Mouse (Mus musculus) kidney, adult 2 months (tissue): Measurements from ENCODE around the gene Kcnip2. TPM values are rescaled to one million over a fixed set of nuclear protein-coding genes. Genes with fewer than 3 reads are reported as not detected.

Source experiments
- DNase-seq: peaks from one replicate; pipeline ENCODE4 v3.0.0; 2021
- H3K27ac ChIP-seq: fragments of 200-500 bp; 2 replicates; pipeline ENCODE4 v1.5.1; 2012; ENCODE audit warnings: low read depth, low read length, control low read depth, inconsistent platforms; ENCODE audit not compliant: insufficient read depth
- H3K27me3 ChIP-seq: fragments of 200-500 bp; replicated peaks from 2 replicates; pipeline ENCODE4 v1.6.1; 2012; ENCODE audit warnings: mild to moderate bottlenecking, moderate library complexity, low read length, inconsistent platforms; ENCODE audit not compliant: control insufficient read depth, insufficient read depth
- H3K36me3 ChIP-seq: fragments of 200-500 bp; 2 replicates; pipeline ENCODE4 v1.6.1; 2012; ENCODE audit warnings: mild to moderate bottlenecking, moderate library complexity, low read length, inconsistent platforms; ENCODE audit not compliant: control insufficient read depth, insufficient read depth
- H3K4me1 ChIP-seq: fragments of 200-500 bp; 2 replicates; pipeline ENCODE4 v1.6.1; 2011; ENCODE audit warnings: low read length; ENCODE audit not compliant: control insufficient read depth, insufficient read depth
- H3K4me3 ChIP-seq: fragments of 200-500 bp; 2 replicates; pipeline ENCODE4 v1.5.1; 2011; ENCODE audit warnings: mild to moderate bottlenecking, low read depth, low read length, control low read depth; ENCODE audit not compliant: insufficient read depth
- CTCF ChIP-seq: fragments of 200-500 bp; conservative IDR thresholded peaks from 2 replicates; pipeline ENCODE4 v1.5.1; 2011; ENCODE audit warnings: low read depth, mild to moderate bottlenecking, control low read depth, low read length, moderate library complexity, mixed read lengths; ENCODE audit not compliant: insufficient read depth, insufficient read length
- POLR2A ChIP-seq: fragments of 200-500 bp; IDR thresholded peaks from one replicate; pipeline ENCODE4 v1.6.1; 2011; ENCODE audit warnings: low read depth, low read length, control low read depth
- WGBS: fragments of 180-500 bp; shearing (Covaris S2); methylation state at CpG from one replicate; pipeline ENCODE4 v1.1.7; 2018; 5-methylcytosine and 5-hydroxymethylcytosine counted together
- polyA plus RNA-seq: library from polyadenylated mRNA; depleted of rRNA; stranded (reverse); fragments of >200 nt; gene quantifications from 2 replicates; pipeline ENCODE4 v1.2.3, GENCODE M21; 2012; rRNA removed

The Kcnip2 gene
- 9.2 and 9.4 TPM in 2 replicates for polyA plus RNA-seq

DNA sequence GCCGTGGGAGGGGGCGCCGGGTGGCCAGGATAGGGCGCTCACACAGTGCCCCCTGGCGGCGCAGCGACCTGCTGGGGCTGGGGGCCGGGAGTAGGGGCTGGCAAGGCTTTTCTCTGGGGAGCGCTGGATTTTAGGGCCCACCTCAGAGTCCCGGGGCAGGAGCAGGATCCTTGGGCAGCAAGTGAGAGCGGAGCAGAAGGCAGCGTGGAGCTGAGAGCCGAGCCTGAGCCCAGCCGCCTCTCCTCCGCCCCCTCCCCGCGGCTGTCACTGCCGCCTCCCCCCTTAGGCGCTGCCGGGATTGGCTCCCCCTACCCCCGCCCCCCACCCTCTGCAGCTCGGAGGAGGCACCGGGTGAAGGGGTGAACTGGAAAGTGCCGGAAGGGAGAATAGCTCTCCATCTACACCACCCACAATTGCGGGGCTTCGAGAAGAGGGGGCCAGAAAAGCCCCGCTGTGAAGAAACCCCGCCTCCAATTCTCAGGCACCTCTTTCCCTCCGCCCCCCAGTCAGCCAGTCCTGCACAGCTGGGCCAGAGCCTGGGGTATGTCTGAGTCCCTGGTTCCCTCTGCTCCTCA lies at the start of gene Kcnip2:
Gene Kcnip2, minus strand, starts transcription at position 231 of the 575 bp plus-strand sequence.
- 3% methylated on average over 29 of the region's 29 CpGs for WGBS
- H3K27me3 ChIP-seq, result no peaks in the 10 kb centered on the region
- H3K4me3 ChIP-seq, result no peak within 1 kb of the TSS
- TF ChIP-seq CTCF (no peak), POLR2A (no peak)
- no peak for DNase-seq
- peak within 1 kb of the TSS; percentile 42 for H3K27ac ChIP-seq
- no peaks in the 10 kb centered on the region for H3K36me3 ChIP-seq
- H3K4me1 ChIP-seq, result peaks cover 16% of the 10 kb centered on the region; the same call in 1 of the 2 replicates

DNA sequence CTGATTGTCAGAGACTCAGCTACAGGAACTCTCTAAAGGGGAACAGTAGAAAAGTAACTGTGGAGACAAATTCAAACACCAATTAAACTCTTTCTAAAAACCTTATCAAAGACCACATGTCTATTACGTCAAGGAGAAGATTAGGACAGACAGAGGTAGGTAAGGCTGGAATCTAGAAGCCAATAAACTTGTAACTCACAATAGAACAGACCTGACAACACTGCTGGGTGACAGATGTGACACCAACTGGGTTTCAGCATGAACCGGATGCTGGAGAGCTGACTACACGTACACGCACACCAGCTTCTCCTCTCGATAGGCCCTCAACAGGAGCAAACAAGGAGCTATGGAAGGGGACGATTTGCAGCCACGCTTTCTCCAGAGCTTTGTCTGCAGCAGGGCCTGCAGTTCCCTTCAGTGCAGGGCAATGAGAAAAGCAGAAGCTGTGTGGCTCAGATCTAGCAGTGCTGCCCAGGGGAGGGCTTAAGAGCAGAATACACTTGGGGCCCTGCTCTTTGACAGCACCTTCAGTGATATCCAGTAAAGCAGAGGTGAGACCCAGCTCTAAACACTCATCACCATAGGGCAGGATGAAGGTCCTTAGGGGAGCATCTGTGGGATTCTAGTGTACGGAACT lies 39.5 kb upstream of the Kcnip2 start:
- Histone ChIP-seq H3K27ac (no peak overlapping the region), H3K27me3 (no peaks in the 10 kb centered on the region), H3K4me1 (no peaks in the 10 kb centered on the region), H3K36me3 (no peaks in the 10 kb centered on the region), H3K4me3 (no peak overlapping the region)
- TF ChIP-seq POLR2A (no peak), CTCF (no peak)
- WGBS, result 79% methylated on average over 8 of the region's 8 CpGs
- DNase-seq, result no peak

DNA sequence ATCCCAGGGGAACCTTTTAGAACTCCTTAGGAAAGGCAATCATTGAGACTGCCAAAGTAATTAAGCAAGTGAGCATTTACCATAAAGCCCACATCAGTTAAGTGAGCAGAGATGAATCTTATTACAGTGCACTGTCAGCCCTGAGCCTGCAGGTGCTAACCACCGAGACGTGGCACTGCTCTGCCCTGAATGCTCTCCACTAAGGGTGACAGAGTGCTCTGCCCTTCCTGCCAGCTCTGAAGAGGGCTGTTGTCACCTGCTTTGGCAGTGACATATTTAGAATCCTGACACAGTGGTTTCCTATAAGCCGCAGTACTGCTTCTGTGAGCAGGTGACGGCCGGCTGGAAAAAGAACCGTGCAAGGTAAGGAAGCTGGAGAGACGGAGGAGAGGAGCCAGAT lies 38.7 kb upstream of the Kcnip2 start:
- 71% methylated on average over 7 of the region's 7 CpGs for WGBS
- no peak overlapping the region for H3K27ac ChIP-seq
- H3K4me3 ChIP-seq, result no peak overlapping the region
- no peak for DNase-seq
- no peaks in the 10 kb centered on the region for H3K36me3 ChIP-seq
- no peaks in the 10 kb centered on the region for H3K27me3 ChIP-seq
- TF ChIP-seq POLR2A (no peak), CTCF (no peak)
- H3K4me1 ChIP-seq, result no peaks in the 10 kb centered on the region

DNA sequence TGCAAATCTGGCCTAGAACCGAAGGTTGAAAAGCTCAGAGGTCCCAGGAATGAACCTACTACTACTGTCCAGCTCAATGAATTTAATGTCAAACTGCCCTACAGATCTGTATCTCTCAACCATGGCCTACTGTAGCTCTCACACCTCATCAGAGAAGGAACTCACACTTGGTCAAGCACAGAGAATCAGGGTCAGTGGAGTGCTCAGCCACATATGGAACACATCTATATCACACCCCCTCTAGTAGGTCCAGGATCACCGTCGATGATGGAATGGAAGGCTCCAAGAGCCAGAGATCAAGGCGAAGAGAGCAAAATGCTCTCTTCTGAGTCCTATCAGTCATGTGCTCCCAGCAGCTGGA lies 31.9 kb upstream of the Kcnip2 start:
- WGBS, result 88% methylated on average over 4 of the region's 4 CpGs
- Histone ChIP-seq H3K27ac (no peak overlapping the region), H3K36me3 (no peaks in the 10 kb centered on the region), H3K4me3 (no peak overlapping the region), H3K4me1 (no peaks in the 10 kb centered on the region), H3K27me3 (no peaks in the 10 kb centered on the region)
- no peak for DNase-seq
- TF ChIP-seq POLR2A (no peak), CTCF (no peak)

DNA sequence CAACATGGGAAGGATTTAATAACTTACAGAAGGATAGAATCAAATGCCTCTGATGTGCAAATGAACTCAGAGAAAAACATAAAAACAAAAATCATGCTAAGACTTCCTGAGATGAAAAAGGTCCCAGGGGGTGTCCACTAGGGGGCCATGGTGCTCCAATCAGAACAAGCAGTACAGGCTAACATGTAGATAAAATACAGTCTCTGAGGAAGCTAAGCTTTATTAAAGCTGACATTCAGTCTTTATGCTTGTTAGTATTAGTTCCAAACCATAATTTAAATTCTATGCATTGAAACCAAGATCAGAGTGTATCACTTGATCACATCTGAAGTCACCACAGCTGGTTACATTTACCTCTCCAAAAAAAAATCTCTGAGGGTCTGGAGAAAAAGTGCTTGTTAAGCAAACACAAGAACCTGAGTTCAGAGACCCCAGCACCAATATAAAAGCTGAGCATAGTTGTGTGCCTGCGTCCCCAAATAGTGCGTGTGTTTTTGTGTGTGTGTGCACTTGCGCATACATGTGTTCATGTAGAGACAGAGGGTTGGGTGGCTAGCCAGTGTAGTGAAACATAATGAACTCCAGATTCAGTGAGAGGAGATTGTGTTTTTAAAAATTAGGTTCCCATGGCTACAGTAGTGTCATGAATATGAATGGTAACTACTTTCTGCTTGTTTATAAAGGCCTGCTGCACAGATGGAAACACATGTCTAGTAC lies 31.3 kb upstream of the Kcnip2 start:
- no peaks in the 10 kb centered on the region for H3K4me1 ChIP-seq
- WGBS, result over 99% methylated on average over 3 of the region's 3 CpGs
- TF ChIP-seq POLR2A (no peak), CTCF (peak; percentile 43; the same call in 1 of the 2 replicates)
- no peaks in the 10 kb centered on the region for H3K36me3 ChIP-seq
- no peaks in the 10 kb centered on the region for H3K27me3 ChIP-seq
- no peak overlapping the region for H3K4me3 ChIP-seq
- peak; percentile 17 for DNase-seq
- H3K27ac ChIP-seq, result no peak overlapping the region

DNA sequence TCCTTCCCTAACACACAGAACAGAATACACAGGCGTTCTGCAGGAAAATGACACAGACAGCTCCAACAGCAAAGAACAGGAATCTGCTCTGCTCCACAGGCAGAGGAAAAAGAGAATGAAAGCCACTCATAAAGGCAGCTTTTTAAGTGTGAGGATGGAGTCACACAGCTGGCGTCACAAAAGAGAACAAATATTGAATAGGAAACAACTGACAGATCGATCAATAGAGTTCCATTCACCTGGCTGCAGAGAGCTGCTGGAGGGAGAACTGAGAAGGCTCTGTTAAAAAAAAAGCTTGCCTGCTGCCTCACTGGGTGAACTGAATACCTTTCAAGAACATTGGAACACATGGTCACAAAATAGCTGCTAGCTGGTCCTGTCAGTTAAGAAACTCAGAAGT lies 28.3 kb upstream of the Kcnip2 start:
- H3K36me3 ChIP-seq, result no peaks in the 10 kb centered on the region
- no peak overlapping the region for H3K27ac ChIP-seq
- WGBS, result 87% methylated on average over 3 of the region's 3 CpGs
- H3K27me3 ChIP-seq, result no peaks in the 10 kb centered on the region
- no peak for DNase-seq
- H3K4me3 ChIP-seq, result no peak overlapping the region
- H3K4me1 ChIP-seq, result no peaks in the 10 kb centered on the region
- TF ChIP-seq POLR2A, result no peak
- TF ChIP-seq CTCF, result no peak

DNA sequence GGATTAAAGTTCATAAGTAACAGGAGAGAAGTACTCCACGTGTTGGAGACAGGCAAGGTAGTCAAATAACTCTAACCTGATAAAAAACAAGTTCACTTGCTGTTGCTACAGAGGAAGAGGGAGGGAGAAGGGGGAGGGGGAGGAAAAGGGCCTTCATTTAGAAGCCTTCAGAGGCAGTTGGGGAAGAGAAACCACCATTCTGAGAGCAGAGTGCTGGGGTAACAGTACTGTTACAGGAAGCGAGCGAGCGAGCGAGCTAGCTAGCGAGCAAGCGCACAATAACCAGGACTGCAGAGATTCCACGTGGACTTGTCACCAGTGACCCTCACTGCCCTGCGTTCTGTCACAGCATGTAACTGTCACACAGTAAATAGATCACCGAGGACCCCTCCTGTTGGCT lies 27.6 kb upstream of the Kcnip2 start:
- Histone ChIP-seq H3K27ac (no peak overlapping the region), H3K36me3 (no peaks in the 10 kb centered on the region), H3K27me3 (no peaks in the 10 kb centered on the region), H3K4me1 (no peaks in the 10 kb centered on the region), H3K4me3 (no peak overlapping the region)
- no peak for DNase-seq
- TF ChIP-seq POLR2A (no peak), CTCF (no peak)
- WGBS, result 70% methylated on average over 10 of the region's 10 CpGs
